Mouse (Mus musculus) forebrain, embryonic 13.5 days (tissue): Measurements from ENCODE around the gene Gm13698. TPM values are rescaled to one million over a fixed set of nuclear protein-coding genes. Genes with fewer than 3 reads are reported as not detected.
"Not testable (repeated sequence)": the region's sequence is repeated elsewhere in the genome, so short reads cannot be mapped to it uniquely, and the experiment has no call there.

Source experiments
- ATAC-seq: fragments of 200-750 bp; cut with Nextera tagmentation; 2 replicates; pipeline ENCODE4 v1.8.0; 2017
- H3K27ac ChIP-seq: fragments of 300-500 bp; sonication (generic); 2 replicates; pipeline ENCODE4 v1.5.1; 2015; ENCODE audit warnings: inconsistent platforms, mild to moderate bottlenecking, moderate library complexity
- H3K27me3 ChIP-seq: fragments of 300-500 bp; sonication (generic); 2 replicates; pipeline ENCODE4 v1.6.1; 2015; ENCODE audit warnings: mild to moderate bottlenecking, inconsistent platforms
- H3K36me3 ChIP-seq: fragments of 300-500 bp; sonication (generic); 2 replicates; pipeline ENCODE4 v1.6.1; 2015; ENCODE audit warnings: mild to moderate bottlenecking, inconsistent platforms; ENCODE audit not compliant: poor library complexity, severe bottlenecking
- H3K4me1 ChIP-seq: fragments of 300-500 bp; sonication (generic); 2 replicates; pipeline ENCODE4 v1.6.1; 2015; ENCODE audit warnings: inconsistent platforms
- H3K4me2 ChIP-seq: fragments of 300-500 bp; sonication (generic); 2 replicates; pipeline ENCODE4 v1.6.1; 2015; ENCODE audit warnings: inconsistent platforms, mild to moderate bottlenecking, moderate library complexity
- H3K4me3 ChIP-seq: fragments of 300-500 bp; sonication (generic); 2 replicates; pipeline ENCODE4 v1.5.1; 2015; ENCODE audit warnings: mild to moderate bottlenecking, inconsistent platforms
- H3K9ac ChIP-seq: fragments of 300-500 bp; sonication (generic); 2 replicates; pipeline ENCODE4 v1.6.1; 2015; ENCODE audit warnings: mild to moderate bottlenecking, inconsistent platforms
- H3K9me3 ChIP-seq: fragments of 300-500 bp; sonication (generic); replicated peaks from 2 replicates; pipeline ENCODE4 v1.6.1; 2016; ENCODE audit warnings: inconsistent platforms
- WGBS: fragments of 180-500 bp; shearing (Covaris S2); methylation state at CpG from one replicate; pipeline ENCODE4 v1.1.7; 2015; 5-methylcytosine and 5-hydroxymethylcytosine counted together
- polyA plus RNA-seq: library from polyadenylated mRNA; unstranded; fragments of >200 nt; fragmentation: Nextera tagmentation; extraction: Ambion mirVana; gene quantifications from 2 replicates; pipeline ENCODE4 v1.2.1, GENCODE M21; 2015

The Gm13698 gene
- not detected in 2 replicates for polyA plus RNA-seq

GRCm38 (mm10) chr2:83955393-83955792 is at the start of gene Gm13698:
TSS of gene Gm13698 (plus strand) at chr2:83955693.
- H3K4me1 ChIP-seq, ATAC-seq, H3K9ac ChIP-seq, H3K36me3 ChIP-seq, H3K27ac ChIP-seq, H3K27me3 ChIP-seq, H3K4me3 ChIP-seq, H3K9me3 ChIP-seq, H3K4me2 ChIP-seq: not testable (repeated sequence)
- WGBS, result no CpG with 5 or more reads among the region's 6 CpGs

GRCm38 (mm10) chr2:83929478-83930088 is 25.9 kb upstream of the Gm13698 start:
- 0 out of 2 replicates have a peak, but pooled peaks cover 8% of the 10 kb centered on the region for H3K4me1 ChIP-seq
- no peak for ATAC-seq
- WGBS, result 47% methylated on average over 2 of the region's 2 CpGs
- no peak overlapping the region for H3K27ac ChIP-seq
- no peak overlapping the region for H3K9ac ChIP-seq
- H3K4me2 ChIP-seq, result no peak overlapping the region
- H3K27me3 ChIP-seq, result no peaks in the 10 kb centered on the region
- H3K9me3 ChIP-seq, result no peaks in the 10 kb centered on the region
- no peaks in the 10 kb centered on the region for H3K36me3 ChIP-seq
- H3K4me3 ChIP-seq, result no peak overlapping the region

GRCm38 (mm10) chr2:83940931-83941361 is 14.5 kb upstream of the Gm13698 start, which contains the start of gene Zswim2:
TSS of gene Zswim2 (minus strand) at chr2:83941228.
- H3K36me3 ChIP-seq, result no peaks in the 10 kb centered on the region
- H3K9ac ChIP-seq, result peak within 1 kb of the TSS; percentile 40
- ATAC-seq, result peak; percentile 98
- H3K4me2 ChIP-seq, result peak within 1 kb of the TSS; percentile 68
- H3K27ac ChIP-seq, result no peak within 1 kb of the TSS
- H3K4me1 ChIP-seq, result peaks cover 4% of the 10 kb centered on the region; the same call in 1 of the 2 replicates
- peak within 1 kb of the TSS; percentile 40 for H3K4me3 ChIP-seq
- no peaks in the 10 kb centered on the region for H3K27me3 ChIP-seq
- H3K9me3 ChIP-seq, result no peaks in the 10 kb centered on the region
- under 1% methylated on average over 20 of the region's 20 CpGs for WGBS

- peaks cover 4% of the 10 kb centered on the region; the same call in 1 of the 2 replicates for H3K4me1 ChIP-seq
- no peak overlapping the region for H3K27ac ChIP-seq
- H3K9me3 ChIP-seq, result no peaks in the 10 kb centered on the region
- H3K9ac ChIP-seq, result peak overlapping the region; percentile 40; the same call in 1 of the 2 replicates
- 36% methylated on average over 3 of the region's 3 CpGs for WGBS
- peak overlapping the region; percentile 40 for H3K4me3 ChIP-seq
- peak; percentile 58 for ATAC-seq
- peak overlapping the region; percentile 68 for H3K4me2 ChIP-seq
- H3K27me3 ChIP-seq, result no peaks in the 10 kb centered on the region
- no peaks in the 10 kb centered on the region for H3K36me3 ChIP-seq
Observed at GRCm38 (mm10) chr2:83941378-83941777, 14.1 kb upstream of the Gm13698 start.

DNA sequence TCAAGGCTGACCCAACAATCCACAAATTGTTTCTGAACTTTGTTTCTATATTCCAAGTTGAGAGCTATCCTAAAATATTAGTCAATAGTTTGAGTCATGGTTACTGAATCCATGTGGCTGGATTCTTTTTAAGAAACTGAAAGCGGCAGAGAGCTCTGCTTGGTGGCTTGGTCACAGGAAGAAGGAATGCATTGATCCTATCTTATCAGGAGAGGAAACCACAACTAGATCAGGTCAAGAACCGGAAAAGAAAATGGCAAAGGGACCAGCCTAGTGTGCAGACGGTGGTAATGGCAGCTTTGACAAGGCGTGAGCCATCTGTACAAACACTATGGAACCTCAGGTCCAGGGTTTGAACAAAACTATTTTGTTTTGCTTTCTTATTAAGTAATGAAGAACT is 13.7 kb upstream of the Gm13698 start:
- Histone ChIP-seq H3K4me3 (no peak overlapping the region), H3K4me1 (peaks cover 4% of the 10 kb centered on the region; the same call in 1 of the 2 replicates), H3K27ac (no peak overlapping the region), H3K9me3 (no peaks in the 10 kb centered on the region), H3K27me3 (no peaks in the 10 kb centered on the region), H3K9ac (no peak overlapping the region), H3K4me2 (no peak overlapping the region), H3K36me3 (no peaks in the 10 kb centered on the region)
- no peak for ATAC-seq
- 79% methylated on average over 4 of the region's 4 CpGs for WGBS

DNA sequence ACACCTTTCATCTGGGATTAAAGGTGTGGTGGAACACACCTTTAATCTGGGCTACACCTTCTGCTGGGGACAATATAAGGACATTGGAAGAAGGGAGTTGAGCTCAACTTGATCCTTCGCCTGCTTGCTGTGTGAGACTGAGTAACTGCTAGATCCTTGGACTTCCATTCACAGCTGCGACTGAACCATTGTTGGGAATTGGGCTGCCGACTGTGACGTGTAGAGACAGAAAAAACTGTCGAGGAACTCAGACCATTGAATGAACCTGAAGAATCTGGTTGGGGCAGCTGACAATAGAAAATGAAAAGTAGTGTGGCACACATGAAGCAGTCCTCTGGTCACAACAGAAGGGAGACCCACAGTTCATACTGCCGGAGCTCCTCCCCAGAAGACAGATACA is 5.7 kb downstream of the Gm13698 start, which contains the start of gene Gm13693:
Gene Gm13693, plus strand, starts transcription at position 301 of the 400 bp plus-strand sequence.
- H3K4me1 ChIP-seq, H3K4me2 ChIP-seq, H3K9me3 ChIP-seq, H3K9ac ChIP-seq, H3K36me3 ChIP-seq, H3K27ac ChIP-seq, H3K27me3 ChIP-seq, ATAC-seq, H3K4me3 ChIP-seq: not testable (repeated sequence)
- no CpG with 5 or more reads among the region's 6 CpGs for WGBS

DNA sequence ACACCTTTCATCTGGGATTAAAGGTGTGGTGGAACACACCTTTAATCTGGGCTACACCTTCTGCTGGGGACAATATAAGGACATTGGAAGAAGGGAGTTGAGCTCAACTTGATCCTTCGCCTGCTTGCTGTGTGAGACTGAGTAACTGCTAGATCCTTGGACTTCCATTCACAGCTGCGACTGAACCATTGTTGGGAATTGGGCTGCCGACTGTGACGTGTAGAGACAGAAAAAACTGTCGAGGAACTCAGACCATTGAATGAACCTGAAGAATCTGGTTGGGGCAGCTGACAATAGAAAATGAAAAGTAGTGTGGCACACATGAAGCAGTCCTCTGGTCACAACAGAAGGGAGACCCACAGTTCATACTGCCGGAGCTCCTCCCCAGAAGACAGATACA is 11.5 kb downstream of the Gm13698 start, which contains the start of gene Gm13695:
Gene Gm13695, plus strand, starts transcription at position 301 of the 400 bp plus-strand sequence.
- H3K4me2 ChIP-seq, H3K27me3 ChIP-seq, H3K9ac ChIP-seq, H3K9me3 ChIP-seq, ATAC-seq, H3K36me3 ChIP-seq, H3K4me3 ChIP-seq, H3K4me1 ChIP-seq, H3K27ac ChIP-seq: not testable (repeated sequence)
- no CpG with 5 or more reads among the region's 6 CpGs for WGBS

- not testable (repeated sequence) for H3K4me2 ChIP-seq, H3K9me3 ChIP-seq, H3K4me3 ChIP-seq, H3K27me3 ChIP-seq, H3K4me1 ChIP-seq, H3K27ac ChIP-seq, H3K36me3 ChIP-seq, ATAC-seq, H3K9ac ChIP-seq
- no CpG with 5 or more reads among the region's 6 CpGs for WGBS
Observed at GRCm38 (mm10) chr2:83972823-83973222, 17.3 kb downstream of the Gm13698 start, which contains the start of gene Gm13696. TSS of gene Gm13696 (plus strand) at chr2:83973123.

DNA sequence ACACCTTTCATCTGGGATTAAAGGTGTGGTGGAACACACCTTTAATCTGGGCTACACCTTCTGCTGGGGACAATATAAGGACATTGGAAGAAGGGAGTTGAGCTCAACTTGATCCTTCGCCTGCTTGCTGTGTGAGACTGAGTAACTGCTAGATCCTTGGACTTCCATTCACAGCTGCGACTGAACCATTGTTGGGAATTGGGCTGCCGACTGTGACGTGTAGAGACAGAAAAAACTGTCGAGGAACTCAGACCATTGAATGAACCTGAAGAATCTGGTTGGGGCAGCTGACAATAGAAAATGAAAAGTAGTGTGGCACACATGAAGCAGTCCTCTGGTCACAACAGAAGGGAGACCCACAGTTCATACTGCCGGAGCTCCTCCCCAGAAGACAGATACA is 23.1 kb downstream of the Gm13698 start, which contains the start of gene Gm13694:
Gene Gm13694, plus strand, starts transcription at position 301 of the 400 bp plus-strand sequence.
- not testable (repeated sequence) for H3K27me3 ChIP-seq, H3K9me3 ChIP-seq, H3K4me2 ChIP-seq, H3K36me3 ChIP-seq, H3K4me3 ChIP-seq, H3K27ac ChIP-seq, H3K9ac ChIP-seq, H3K4me1 ChIP-seq, ATAC-seq
- no CpG with 5 or more reads among the region's 6 CpGs for WGBS

DNA sequence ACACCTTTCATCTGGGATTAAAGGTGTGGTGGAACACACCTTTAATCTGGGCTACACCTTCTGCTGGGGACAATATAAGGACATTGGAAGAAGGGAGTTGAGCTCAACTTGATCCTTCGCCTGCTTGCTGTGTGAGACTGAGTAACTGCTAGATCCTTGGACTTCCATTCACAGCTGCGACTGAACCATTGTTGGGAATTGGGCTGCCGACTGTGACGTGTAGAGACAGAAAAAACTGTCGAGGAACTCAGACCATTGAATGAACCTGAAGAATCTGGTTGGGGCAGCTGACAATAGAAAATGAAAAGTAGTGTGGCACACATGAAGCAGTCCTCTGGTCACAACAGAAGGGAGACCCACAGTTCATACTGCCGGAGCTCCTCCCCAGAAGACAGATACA is 28.9 kb downstream of the Gm13698 start, which contains the start of gene Gm13697:
Gene Gm13697, plus strand, starts transcription at position 301 of the 400 bp plus-strand sequence.
- H3K27ac ChIP-seq, H3K9me3 ChIP-seq, ATAC-seq, H3K4me2 ChIP-seq, H3K27me3 ChIP-seq, H3K9ac ChIP-seq, H3K4me1 ChIP-seq, H3K36me3 ChIP-seq, H3K4me3 ChIP-seq: not testable (repeated sequence)
- WGBS, result no CpG with 5 or more reads among the region's 6 CpGs

- H3K4me1 ChIP-seq, ATAC-seq, H3K4me3 ChIP-seq, H3K9me3 ChIP-seq, H3K9ac ChIP-seq, H3K27me3 ChIP-seq, H3K4me2 ChIP-seq, H3K27ac ChIP-seq, H3K36me3 ChIP-seq: not testable (repeated sequence)
- WGBS, result no CpG with 5 or more reads among the region's 6 CpGs
Observed at GRCm38 (mm10) chr2:83990253-83990652, 34.8 kb downstream of the Gm13698 start, which contains the start of gene Gm13691. TSS of gene Gm13691 (plus strand) at chr2:83990553.

- not testable (repeated sequence) for H3K4me3 ChIP-seq, H3K9ac ChIP-seq, H3K27ac ChIP-seq, H3K4me1 ChIP-seq, H3K9me3 ChIP-seq, H3K27me3 ChIP-seq, H3K36me3 ChIP-seq, ATAC-seq, H3K4me2 ChIP-seq
- 78% methylated on average over 8 of the region's 9 CpGs for WGBS
Observed at GRCm38 (mm10) chr2:83993639-83994255, 38.3 kb downstream of the Gm13698 start.
